Mouse (Mus musculus): Measurements from ENCODE around the gene Kmt2c. TPM values are rescaled to one million over a fixed set of nuclear protein-coding genes. Genes with fewer than 3 reads are reported as not detected.

Gene Kmt2c
- total and polyA plus RNA-seq, 2 experiments from 2014 or later = 11.6 to 49.4 TPM

DNA sequence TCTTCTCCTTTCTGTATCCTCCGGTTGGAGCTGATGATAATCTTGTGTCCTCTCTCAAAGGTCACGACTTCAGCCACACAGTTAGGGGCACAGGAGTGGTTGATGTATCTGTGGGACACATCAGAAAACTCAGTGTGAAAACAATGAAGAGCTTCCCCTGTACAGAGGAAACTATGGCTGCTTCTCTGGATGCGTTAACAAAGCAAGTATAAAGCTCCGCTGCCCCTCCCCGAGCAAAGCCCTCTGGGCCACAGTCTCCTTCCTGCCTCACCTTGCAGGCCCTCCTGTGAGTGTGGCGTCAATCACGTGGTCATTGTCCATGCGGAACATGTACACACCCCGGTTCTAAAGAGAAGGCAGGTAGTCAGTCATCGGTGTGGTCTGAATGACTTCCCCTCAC, 223.0 kb downstream of the Kmt2c start:
- Histone ChIP-seq H3K4me3 (ENCODE audit: low read depth, low read length) (no peak overlapping the region), H3K9me3 (ENCODE audit: low read length) (no peaks in the 10 kb centered on the region), H3K9ac (replicated peaks; ENCODE audit: low read length, poor library complexity, severe bottlenecking) (no peak overlapping the region), H3K4me2 (ENCODE audit: low read depth, low read length, poor library complexity, severe bottlenecking) (no peak overlapping the region), H3K27me3 (ENCODE audit: insufficient read depth, low read length) (no peaks in the 10 kb centered on the region), H3K27ac (ENCODE audit: low read depth, low read length) (no peak overlapping the region), H3K36me3 (ENCODE audit: insufficient read depth, low read length) (peaks cover 42% of the 10 kb centered on the region), H3K4me1 (ENCODE audit: insufficient read depth, low read length) (no peaks in the 10 kb centered on the region)
- 88% methylated on average over 10 of the region's 10 CpGs for WGBS
- no peak for DNase-seq (ENCODE audit: low spot score)
- TF ChIP-seq CTCF (IDR thresholded peaks at IDR 0.05) = no peak
- ATAC-seq (ENCODE audit: low FRiP score) = no peak

DNA sequence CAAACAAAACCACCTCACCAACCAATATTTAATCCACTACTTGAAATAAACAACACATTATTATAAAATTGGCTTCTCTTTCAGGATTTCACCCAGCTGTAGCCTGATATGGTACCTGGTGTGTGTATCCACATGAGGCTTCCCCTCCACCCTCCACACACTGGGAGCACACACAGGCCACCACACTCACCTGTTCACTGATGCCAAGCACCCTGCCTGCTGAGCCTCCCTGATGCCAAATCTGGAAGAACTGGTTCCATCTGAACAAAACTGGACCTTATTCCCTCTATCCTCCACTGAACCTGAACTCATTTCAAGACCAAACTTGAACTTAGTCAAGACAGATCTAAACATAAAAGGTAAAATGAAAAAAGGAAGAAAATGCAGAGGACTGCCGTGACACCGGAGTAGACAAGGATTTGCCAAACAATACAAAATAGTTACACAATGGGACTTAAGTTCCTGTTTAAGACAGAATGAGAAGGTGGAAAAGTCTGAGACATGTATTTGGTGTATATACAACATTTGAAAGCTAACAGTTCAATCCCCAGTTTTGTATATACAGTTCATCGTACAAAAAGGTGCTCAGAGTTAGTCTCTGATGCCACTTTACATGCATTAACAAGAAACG, 230.2 kb downstream of the Kmt2c start:
- 95% methylated on average over 4 of the region's 4 CpGs for WGBS
- Histone ChIP-seq H3K27ac (ENCODE audit: low read depth, low read length) (no peak overlapping the region), H3K36me3 (ENCODE audit: insufficient read depth, low read length) (peaks cover 46% of the 10 kb centered on the region), H3K4me1 (ENCODE audit: insufficient read depth, low read length) (no peaks in the 10 kb centered on the region), H3K4me3 (ENCODE audit: low read depth, low read length) (no peak overlapping the region), H3K9ac (replicated peaks; ENCODE audit: low read length, poor library complexity, severe bottlenecking) (no peak overlapping the region), H3K27me3 (ENCODE audit: insufficient read depth, low read length) (no peaks in the 10 kb centered on the region), H3K4me2 (ENCODE audit: low read depth, low read length, poor library complexity, severe bottlenecking) (no peak overlapping the region), H3K9me3 (ENCODE audit: low read length) (no peaks in the 10 kb centered on the region)
- ATAC-seq (ENCODE audit: low FRiP score) (no peak), DNase-seq (ENCODE audit: low spot score) (no peak)
- TF ChIP-seq CTCF (IDR thresholded peaks at IDR 0.05) = no peak

DNA sequence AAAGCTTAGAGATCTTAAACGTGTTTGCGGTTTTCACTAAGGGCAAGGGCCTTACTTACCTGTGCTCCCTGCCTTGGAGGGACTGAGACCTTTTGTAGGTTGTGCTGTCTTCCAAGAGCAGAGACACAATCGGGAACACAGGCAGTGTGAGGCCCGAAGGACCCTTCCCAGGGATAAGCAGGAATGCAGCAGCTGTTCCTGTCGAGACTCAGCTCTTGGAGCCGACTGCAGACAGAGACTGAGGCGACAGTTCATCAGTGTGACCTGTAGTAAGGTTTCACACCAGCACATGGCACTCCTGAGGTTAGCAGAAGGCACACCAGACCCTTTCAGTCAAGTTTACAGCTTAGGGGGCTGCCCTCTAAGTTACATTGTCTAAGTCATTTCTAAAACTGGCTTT, 236.3 kb downstream of the Kmt2c start:
- TF ChIP-seq CTCF (IDR thresholded peaks at IDR 0.05) = no peak
- H3K4me1 ChIP-seq (ENCODE audit: insufficient read depth, low read length) = no peaks in the 10 kb centered on the region
- H3K27me3 ChIP-seq (ENCODE audit: insufficient read depth, low read length) = no peaks in the 10 kb centered on the region
- ATAC-seq (ENCODE audit: low FRiP score) (no peak), DNase-seq (ENCODE audit: low spot score) (no peak)
- 86% methylated on average over 7 of the region's 7 CpGs for WGBS
- no peak overlapping the region for H3K4me2 ChIP-seq (ENCODE audit: low read depth, low read length, poor library complexity, severe bottlenecking)
- H3K9me3 ChIP-seq (ENCODE audit: low read length) = no peaks in the 10 kb centered on the region
- no peak overlapping the region for H3K9ac ChIP-seq (replicated peaks; ENCODE audit: low read length, poor library complexity, severe bottlenecking)
- H3K27ac ChIP-seq (ENCODE audit: low read depth, low read length) = no peak overlapping the region
- no peak overlapping the region for H3K4me3 ChIP-seq (ENCODE audit: low read depth, low read length)
- peaks cover 64% of the 10 kb centered on the region for H3K36me3 ChIP-seq (ENCODE audit: insufficient read depth, low read length)

DNA sequence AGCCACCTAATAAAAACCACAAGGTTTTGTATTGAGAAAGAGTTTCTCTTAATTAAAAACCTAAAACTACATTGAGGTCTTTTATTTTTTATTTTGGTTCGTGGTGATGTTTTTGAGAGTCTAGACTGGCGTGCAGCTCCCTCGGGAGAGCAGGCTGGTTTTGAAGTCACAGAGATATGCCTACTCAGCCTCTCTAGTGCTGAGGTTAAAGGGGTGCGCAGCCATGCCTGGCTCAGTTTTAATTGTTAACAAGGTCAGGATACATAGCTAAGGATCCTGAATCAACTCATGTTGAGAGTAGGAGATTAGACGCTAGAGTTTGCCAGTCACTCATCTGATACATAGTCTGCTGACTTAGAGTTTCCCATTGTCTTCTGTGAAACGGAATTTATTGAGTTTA, 237.1 kb downstream of the Kmt2c start:
- WGBS = 88% methylated on average over 6 of the region's 6 CpGs
- no peak overlapping the region for H3K4me3 ChIP-seq (ENCODE audit: low read depth, low read length)
- ATAC-seq (ENCODE audit: low FRiP score) (no peak), DNase-seq (ENCODE audit: low spot score) (no peak)
- no peak for TF ChIP-seq CTCF (IDR thresholded peaks at IDR 0.05)
- peaks cover 58% of the 10 kb centered on the region for H3K36me3 ChIP-seq (ENCODE audit: insufficient read depth, low read length)
- no peak overlapping the region for H3K9ac ChIP-seq (replicated peaks; ENCODE audit: low read length, poor library complexity, severe bottlenecking)
- no peak overlapping the region for H3K27ac ChIP-seq (ENCODE audit: low read depth, low read length)
- H3K4me2 ChIP-seq (ENCODE audit: low read depth, low read length, poor library complexity, severe bottlenecking) = no peak overlapping the region
- H3K9me3 ChIP-seq (ENCODE audit: low read length) = no peaks in the 10 kb centered on the region
- no peaks in the 10 kb centered on the region for H3K4me1 ChIP-seq (ENCODE audit: insufficient read depth, low read length)
- no peaks in the 10 kb centered on the region for H3K27me3 ChIP-seq (ENCODE audit: insufficient read depth, low read length)

DNA sequence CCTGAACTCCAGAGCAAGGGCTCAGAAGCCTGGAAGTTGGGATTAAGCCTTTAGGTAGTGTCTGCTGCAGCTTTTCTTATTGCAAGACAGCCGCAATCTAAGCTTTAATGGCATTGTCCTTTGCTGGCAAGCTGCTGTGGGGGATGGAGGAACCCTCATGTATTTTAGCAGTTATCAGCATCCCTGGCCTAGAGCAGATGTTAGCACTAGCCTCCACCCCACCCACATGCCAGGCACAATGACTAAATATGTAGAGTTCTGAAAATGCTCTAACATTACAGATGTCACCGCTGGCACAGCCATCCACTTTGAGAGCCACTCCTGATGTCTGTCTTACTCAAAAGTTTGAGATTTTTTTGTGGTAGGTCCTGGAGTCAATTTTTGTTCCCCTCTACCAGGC, 241.9 kb downstream of the Kmt2c start:
- Histone ChIP-seq H3K4me3 (ENCODE audit: low read depth, low read length) (no peak overlapping the region), H3K9ac (replicated peaks; ENCODE audit: low read length, poor library complexity, severe bottlenecking) (no peak overlapping the region), H3K4me1 (ENCODE audit: insufficient read depth, low read length) (no peaks in the 10 kb centered on the region), H3K36me3 (ENCODE audit: insufficient read depth, low read length) (peaks cover 57% of the 10 kb centered on the region), H3K9me3 (ENCODE audit: low read length) (no peaks in the 10 kb centered on the region), H3K27ac (ENCODE audit: low read depth, low read length) (no peak overlapping the region), H3K4me2 (ENCODE audit: low read depth, low read length, poor library complexity, severe bottlenecking) (no peak overlapping the region), H3K27me3 (ENCODE audit: insufficient read depth, low read length) (no peaks in the 10 kb centered on the region)
- TF ChIP-seq CTCF (IDR thresholded peaks at IDR 0.05) = no peak
- ATAC-seq (ENCODE audit: low FRiP score) (no peak), DNase-seq (ENCODE audit: low spot score) (no peak)
- 77% methylated on average over 2 of the region's 2 CpGs for WGBS

DNA sequence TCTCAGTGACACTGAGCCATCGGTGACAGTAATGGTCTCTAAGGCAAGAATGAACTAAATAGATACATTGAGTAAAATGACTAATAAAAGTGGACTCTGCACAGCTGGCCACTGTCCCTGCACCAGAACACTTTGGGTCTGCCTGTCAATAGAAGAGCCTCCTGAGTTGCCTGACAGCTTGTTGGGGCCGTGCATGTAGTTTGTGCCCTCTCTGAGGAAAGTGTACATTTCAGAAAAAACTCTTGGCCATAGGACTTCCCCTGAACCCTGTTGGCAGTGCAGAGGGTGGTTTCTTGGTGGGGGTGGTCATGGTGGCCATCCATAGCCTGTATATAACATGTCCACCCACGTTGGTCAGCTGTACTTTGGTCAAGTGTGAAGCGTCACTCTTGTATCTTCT, 244.1 kb downstream of the Kmt2c start:
- Histone ChIP-seq H3K27me3 (ENCODE audit: insufficient read depth, low read length) (no peaks in the 10 kb centered on the region), H3K9ac (replicated peaks; ENCODE audit: low read length, poor library complexity, severe bottlenecking) (no peak overlapping the region), H3K9me3 (ENCODE audit: low read length) (no peaks in the 10 kb centered on the region), H3K4me3 (ENCODE audit: low read depth, low read length) (no peak overlapping the region), H3K4me1 (ENCODE audit: insufficient read depth, low read length) (no peaks in the 10 kb centered on the region), H3K27ac (ENCODE audit: low read depth, low read length) (no peak overlapping the region), H3K4me2 (ENCODE audit: low read depth, low read length, poor library complexity, severe bottlenecking) (no peak overlapping the region), H3K36me3 (ENCODE audit: insufficient read depth, low read length) (peaks cover 64% of the 10 kb centered on the region)
- ATAC-seq (ENCODE audit: low FRiP score) (no peak), DNase-seq (ENCODE audit: low spot score) (no peak)
- no peak for TF ChIP-seq CTCF (IDR thresholded peaks at IDR 0.05)
- 95% methylated on average over 4 of the region's 4 CpGs for WGBS
